In genomic region chr5:35174318-35174717, GRCm38 (mm10) we compare ENCODE assay signal across 25 mouse cellular contexts.
A peak's percentile ranks its signal among the peaks of the same experiment; 100 is the strongest.
DNase-seq lines count a peak whose midpoint lies in the region; ATAC-seq and TF ChIP-seq lines count a peak whose summit lies in the region.
"Had no signal": no experiment of that assay in that cellular context is flagged by ENCODE, and none has a peak within 500 bp of the region (broad histone marks: within the 10 kb centered on the region; RNA-seq: fewer than 3 reads in every experiment).

No protein-coding gene starts in this region.

- TF ChIP-seq CTCF in hindbrain, postnatal 0 days (IDR thresholded peaks at IDR 0.05; ENCODE audit: low read depth) = no peak

- no peak overlapping the region for H3K4me3 ChIP-seq in hindbrain, postnatal 0 days (ENCODE audit: low read length)
- no peak overlapping the region for H3K4me3 ChIP-seq in hindbrain, embryonic 13.5 days
- H3K4me3 ChIP-seq in midbrain, embryonic 11.5 days (ENCODE audit: low read depth, low read length) = no peak overlapping the region
- H3K4me3 ChIP-seq in midbrain, embryonic 13.5 days (replicated peaks) = no peak overlapping the region
- no peak overlapping the region for H3K4me3 ChIP-seq in embryonic facial prominence, embryonic 15.5 days (replicated peaks)
- no peak overlapping the region for H3K4me3 ChIP-seq in limb, embryonic 13.5 days
- H3K4me3 ChIP-seq: forebrain, embryonic 12.5 days; forebrain, embryonic 15.5 days; heart, embryonic 12.5 days; heart, embryonic 15.5 days; hindbrain, embryonic 15.5 days had no signal

- H3K9me3 ChIP-seq in hindbrain, postnatal 0 days (ENCODE audit: low read length) = no peaks in the 10 kb centered on the region
- H3K9me3 ChIP-seq in hindbrain, embryonic 13.5 days = no peaks in the 10 kb centered on the region
- no peaks in the 10 kb centered on the region for H3K9me3 ChIP-seq in midbrain, embryonic 11.5 days (ENCODE audit: control insufficient read depth, low read length)
- no peaks in the 10 kb centered on the region for H3K9me3 ChIP-seq in midbrain, embryonic 13.5 days
- H3K9me3 ChIP-seq in embryonic facial prominence, embryonic 15.5 days (replicated peaks) = no peaks in the 10 kb centered on the region
- no peaks in the 10 kb centered on the region for H3K9me3 ChIP-seq in limb, embryonic 13.5 days
- H3K9me3 ChIP-seq: forebrain, embryonic 12.5 days; forebrain, embryonic 15.5 days; heart, embryonic 12.5 days; heart, embryonic 15.5 days; hindbrain, embryonic 15.5 days had no signal

- H3K27me3 ChIP-seq in hindbrain, postnatal 0 days (ENCODE audit: insufficient read depth, low read length) = no peaks in the 10 kb centered on the region
- no peaks in the 10 kb centered on the region; the same call in 1 of the 2 replicates for H3K27me3 ChIP-seq in hindbrain, embryonic 13.5 days
- H3K27me3 ChIP-seq in midbrain, embryonic 11.5 days (ENCODE audit: control insufficient read depth, insufficient read depth, low read length) = no peaks in the 10 kb centered on the region
- no peaks in the 10 kb centered on the region for H3K27me3 ChIP-seq in midbrain, embryonic 13.5 days
- no peaks in the 10 kb centered on the region for H3K27me3 ChIP-seq in embryonic facial prominence, embryonic 15.5 days
- H3K27me3 ChIP-seq in limb, embryonic 13.5 days = no peaks in the 10 kb centered on the region
- H3K27me3 ChIP-seq: forebrain, embryonic 12.5 days; forebrain, embryonic 15.5 days; heart, embryonic 15.5 days; hindbrain, embryonic 15.5 days had no signal

- H3K9ac ChIP-seq in hindbrain, postnatal 0 days (replicated peaks; ENCODE audit: low read length) = no peak overlapping the region
- no peak overlapping the region for H3K9ac ChIP-seq in hindbrain, embryonic 13.5 days
- no peak overlapping the region for H3K9ac ChIP-seq in midbrain, embryonic 11.5 days (ENCODE audit: low read length)
- H3K9ac ChIP-seq in midbrain, embryonic 13.5 days (replicated peaks) = no peak overlapping the region
- H3K9ac ChIP-seq in embryonic facial prominence, embryonic 15.5 days = no peak overlapping the region
- H3K9ac ChIP-seq in limb, embryonic 13.5 days = no peak overlapping the region
- H3K9ac ChIP-seq: forebrain, embryonic 12.5 days; forebrain, embryonic 15.5 days; heart, embryonic 12.5 days; heart, embryonic 15.5 days; hindbrain, embryonic 15.5 days had no signal

- no peaks in the 10 kb centered on the region for H3K36me3 ChIP-seq in hindbrain, postnatal 0 days (ENCODE audit: insufficient read depth, low read length)
- no peaks in the 10 kb centered on the region for H3K36me3 ChIP-seq in hindbrain, embryonic 13.5 days
- H3K36me3 ChIP-seq in midbrain, embryonic 11.5 days (ENCODE audit: control insufficient read depth, insufficient read depth, low read length) = no peaks in the 10 kb centered on the region
- H3K36me3 ChIP-seq in midbrain, embryonic 13.5 days = no peaks in the 10 kb centered on the region
- H3K36me3 ChIP-seq in embryonic facial prominence, embryonic 15.5 days = no peaks in the 10 kb centered on the region
- H3K36me3 ChIP-seq in limb, embryonic 13.5 days = no peaks in the 10 kb centered on the region
- H3K36me3 ChIP-seq: forebrain, embryonic 12.5 days; forebrain, embryonic 15.5 days; heart, embryonic 12.5 days; heart, embryonic 15.5 days; hindbrain, embryonic 15.5 days had no signal

- H3K27ac ChIP-seq in hindbrain, postnatal 0 days = no peak overlapping the region
- no peak overlapping the region for H3K27ac ChIP-seq in hindbrain, embryonic 13.5 days
- H3K27ac ChIP-seq in midbrain, embryonic 11.5 days (ENCODE audit: low read depth, low read length) = no peak overlapping the region
- H3K27ac ChIP-seq in midbrain, embryonic 13.5 days = no peak overlapping the region
- no peak overlapping the region for H3K27ac ChIP-seq in embryonic facial prominence, embryonic 15.5 days (replicated peaks)
- peak overlapping the region; percentile 48; the same call in 1 of the 2 replicates for H3K27ac ChIP-seq in limb, embryonic 13.5 days
- H3K27ac ChIP-seq: forebrain, embryonic 12.5 days; forebrain, embryonic 15.5 days; heart, embryonic 15.5 days; hindbrain, embryonic 15.5 days had no signal

- no peaks in the 10 kb centered on the region for H3K4me1 ChIP-seq in hindbrain, postnatal 0 days (ENCODE audit: insufficient read depth, low read length)
- H3K4me1 ChIP-seq in hindbrain, embryonic 13.5 days (replicated peaks) = peaks cover 7% of the 10 kb centered on the region; the same call in 1 of the 2 replicates
- no peaks in the 10 kb centered on the region for H3K4me1 ChIP-seq in midbrain, embryonic 11.5 days (ENCODE audit: control insufficient read depth, insufficient read depth, low read length)
- H3K4me1 ChIP-seq in midbrain, embryonic 13.5 days (replicated peaks) = no peaks in the 10 kb centered on the region
- no peaks in the 10 kb centered on the region for H3K4me1 ChIP-seq in embryonic facial prominence, embryonic 15.5 days
- peaks cover 24% of the 10 kb centered on the region for H3K4me1 ChIP-seq in limb, embryonic 13.5 days
- H3K4me1 ChIP-seq: forebrain, embryonic 12.5 days; heart, embryonic 15.5 days had no signal

- DNase-seq in hindbrain, postnatal 0 days (ENCODE audit: low spot score) = peak; percentile 11
- peak; percentile 33 for DNase-seq in midbrain, embryonic 11.5 days (ENCODE audit: low spot score, missing footprints)
- no peak for DNase-seq in gastrocnemius, adult 18-20 months (ENCODE audit: low spot score)
- DNase-seq in frontal cortex, postnatal 25 days (ENCODE audit: low spot score in 2 of 2) = no peak
- DNase-seq: adrenal gland, adult 2 months; adrenal gland, postnatal 14 days; cerebellum, adult 11 months; cerebellum, adult 2 months; cerebellum, adult 9-11 months; cerebellum, postnatal 25 days; gastrocnemius, postnatal 25 days; heart, adult 18-20 months; heart, postnatal 10 days; heart, postnatal 36 days had no signal

- no peak overlapping the region for H3K4me2 ChIP-seq in hindbrain, postnatal 0 days (ENCODE audit: low read depth, low read length)
- H3K4me2 ChIP-seq in hindbrain, embryonic 13.5 days = no peak overlapping the region
- H3K4me2 ChIP-seq in midbrain, embryonic 11.5 days = no peak overlapping the region
- H3K4me2 ChIP-seq in midbrain, embryonic 13.5 days (replicated peaks) = no peak overlapping the region
- no peak overlapping the region; the same call in 1 of the 2 replicates for H3K4me2 ChIP-seq in embryonic facial prominence, embryonic 15.5 days (replicated peaks)
- no peak overlapping the region for H3K4me2 ChIP-seq in limb, embryonic 13.5 days (replicated peaks)
- H3K4me2 ChIP-seq: forebrain, embryonic 12.5 days; forebrain, embryonic 15.5 days; heart, embryonic 12.5 days; heart, embryonic 15.5 days; hindbrain, embryonic 15.5 days had no signal

- ATAC-seq in hindbrain, postnatal 0 days = peak; percentile 46
- ATAC-seq in hindbrain, embryonic 13.5 days (ENCODE audit: low FRiP score) = no peak
- no peak for ATAC-seq in midbrain, embryonic 11.5 days (ENCODE audit: low FRiP score)
- ATAC-seq in midbrain, embryonic 13.5 days = no peak
- ATAC-seq in embryonic facial prominence, embryonic 15.5 days (ENCODE audit: insufficient number of reproducible peaks, low FRiP score, low TSS enrichment, low read depth) = 0 out of 2 replicates have a peak, but pooled peaks have one; percentile 53
- no peak for ATAC-seq in limb, embryonic 13.5 days (ENCODE audit: low FRiP score, low read depth)
- ATAC-seq: CD4-positive, CD25-positive, alpha-beta regulatory T cell, adult 4 months; forebrain, embryonic 15.5 days; inflammation-experienced regulatory T-cells, adult 6 months had no signal

- WGBS in hindbrain, postnatal 0 days = 78% methylated on average over 4 of the region's 4 CpGs
- 74% methylated on average over 4 of the region's 4 CpGs for WGBS in hindbrain, embryonic 13.5 days
- WGBS in midbrain, embryonic 11.5 days = 78% methylated on average over 4 of the region's 4 CpGs
- WGBS in midbrain, embryonic 13.5 days = 86% methylated on average over 4 of the region's 4 CpGs
- WGBS in embryonic facial prominence, embryonic 15.5 days = 50% methylated on average over 4 of the region's 4 CpGs
- WGBS in limb, embryonic 13.5 days = 35% methylated on average over 4 of the region's 4 CpGs

Comparison
In these comparisons a context has a peak if more than half of its experiments do, and no peak if none do; other contexts are left out.
1. ATAC-seq: peak in hindbrain, postnatal 0 days (single experiment) and embryonic facial prominence, embryonic 15.5 days (single experiment); none in hindbrain, embryonic 13.5 days (single experiment), midbrain, embryonic 11.5 days (single experiment), midbrain, embryonic 13.5 days (single experiment) and limb, embryonic 13.5 days (single experiment).
2. DNase-seq: peak in hindbrain, postnatal 0 days (single experiment) and midbrain, embryonic 11.5 days (single experiment); none in gastrocnemius, adult 18-20 months (single experiment) and frontal cortex, postnatal 25 days (0 of 2).